Mouse (Mus musculus) CH12.LX (cell line): ENCODE data around the gene Sctr. TPM values are rescaled to one million over a fixed set of nuclear protein-coding genes. Genes with fewer than 3 reads are reported as not detected.

ENCODE experiments used
- DNase-seq: peaks from one replicate; pipeline ENCODE4 v3.0.0-alpha.2; 2013; ENCODE audit errors: extremely low read depth
- H3K27ac ChIP-seq: 2 replicates; pipeline ENCODE4 v1.5.1; 2012; ENCODE audit warnings: low read depth, mild to moderate bottlenecking, control low read depth, moderate library complexity; ENCODE audit not compliant: insufficient read depth
- H3K27me3 ChIP-seq: replicated peaks from 2 replicates; pipeline ENCODE3; 2012; ENCODE audit warnings: inconsistent platforms
- H3K36me3 ChIP-seq, 2 experiments: replicated peaks in 1 of 2; 2 replicates each; pipeline versions ENCODE3 to v1.6.1; 2012; ENCODE audit warnings: inconsistent platforms in 1 of 2, low read length in 1 of 2, mild to moderate bottlenecking in 1 of 2, mixed read lengths in 1 of 2, moderate library complexity in 1 of 2; ENCODE audit not compliant: control insufficient read depth in 1 of 2, insufficient read depth in 1 of 2
- H3K4me1 ChIP-seq, 2 experiments: 2 replicates each; pipeline ENCODE4 v1.6.1; 2012; ENCODE audit warnings: inconsistent platforms in 1 of 2, moderate library complexity in 1 of 2; ENCODE audit not compliant: insufficient read depth in 2 of 2, control insufficient read depth in 1 of 2
- H3K4me2 ChIP-seq: 2 replicates; pipeline ENCODE4 v1.6.1; 2012; ENCODE audit warnings: low read depth, mild to moderate bottlenecking, control low read depth; ENCODE audit not compliant: poor library complexity, insufficient read depth, severe bottlenecking
- H3K4me3 ChIP-seq, 3 experiments: fragments of 150-350 bp in 1 of 3; sonication (generic) in 1 of 3; replicated peaks in 1 of 3; 2 replicates each; pipeline versions ENCODE3 to v1.5.1; 2011 to 2012; ENCODE audit warnings: low read depth in 2 of 3, low read length in 2 of 3, mild to moderate bottlenecking in 2 of 3, moderate library complexity in 2 of 3, control low read depth in 1 of 3, improper control_type of control experiment in 1 of 3, inconsistent platforms in 1 of 3, mixed read lengths in 1 of 3; ENCODE audit not compliant: poor library complexity in 1 of 3
- H3K79me2 ChIP-seq: replicated peaks from 2 replicates; pipeline ENCODE4 v1.6.1; 2012; ENCODE audit warnings: mild to moderate bottlenecking, moderate library complexity; ENCODE audit not compliant: control insufficient read depth, poor library complexity, insufficient read depth, severe bottlenecking; ENCODE audit errors: extremely low read depth
- H3K9ac ChIP-seq: 2 replicates; pipeline ENCODE4 v1.6.1; 2012; ENCODE audit warnings: low read depth, mild to moderate bottlenecking, control low read depth, moderate library complexity; ENCODE audit not compliant: insufficient read depth
- H3K9me3 ChIP-seq: replicated peaks from 2 replicates; pipeline ENCODE3; 2012; ENCODE audit warnings: low read length, inconsistent platforms, mixed read lengths
- CHD2 ChIP-seq: IDR thresholded peaks from 2 replicates; pipeline ENCODE4 v1.6.1; 2011; ENCODE audit warnings: low read length, improper control_type of control experiment
- CTCF ChIP-seq, 2 experiments: IDR thresholded peaks in 1 of 2; conservative IDR thresholded peaks in 1 of 2; 2 replicates each; pipeline ENCODE4 v1.5.1; 2011 to 2012; ENCODE audit warnings: low read depth in 2 of 2, low read length in 2 of 2, improper control_type of control experiment in 1 of 2, inconsistent platforms in 1 of 2, mild to moderate bottlenecking in 1 of 2, moderate library complexity in 1 of 2
- ELF1 ChIP-seq: IDR thresholded peaks from 2 replicates; pipeline ENCODE4 v1.6.1; 2014; ENCODE audit warnings: low read depth, mild to moderate bottlenecking, inconsistent platforms, low read length, improper control_type of control experiment
- ETS1 ChIP-seq: conservative IDR thresholded peaks from 2 replicates; pipeline ENCODE4 v1.6.1; 2012; ENCODE audit warnings: low read depth, mild to moderate bottlenecking, inconsistent platforms, low read length, improper control_type of control experiment, moderate library complexity
- GABPA ChIP-seq: IDR thresholded peaks from 2 replicates; pipeline ENCODE4 v1.6.1; 2012; ENCODE audit warnings: low read depth, low read length, improper control_type of control experiment, inconsistent platforms; ENCODE audit not compliant: insufficient replicate concordance
- JUN ChIP-seq: IDR thresholded peaks from 2 replicates; pipeline ENCODE4 v1.6.1; 2011; ENCODE audit warnings: low read depth, mild to moderate bottlenecking, low read length, improper control_type of control experiment, moderate library complexity; ENCODE audit not compliant: insufficient read depth
- MAFK ChIP-seq: IDR thresholded peaks from 2 replicates; pipeline ENCODE4 v1.6.1; 2011; ENCODE audit warnings: low read length, improper control_type of control experiment; ENCODE audit not compliant: insufficient replicate concordance
- MAX ChIP-seq: IDR thresholded peaks from 2 replicates; pipeline ENCODE4 v1.6.1; 2011; ENCODE audit warnings: low read length, improper control_type of control experiment
- MAZ ChIP-seq: IDR thresholded peaks from 2 replicates; pipeline ENCODE4 v1.6.1; 2012; ENCODE audit warnings: low read depth, mild to moderate bottlenecking, inconsistent platforms, low read length, improper control_type of control experiment, moderate library complexity
- MEF2A ChIP-seq: IDR thresholded peaks from 2 replicates; pipeline ENCODE4 v1.6.1; 2014; ENCODE audit warnings: low read depth, mild to moderate bottlenecking, inconsistent platforms, low read length, improper control_type of control experiment, borderline replicate concordance
- MXI1 ChIP-seq: IDR thresholded peaks from 2 replicates; pipeline ENCODE4 v1.6.1; 2011; ENCODE audit warnings: mild to moderate bottlenecking, low read depth, low read length, improper control_type of control experiment
- MYC ChIP-seq: IDR thresholded peaks from 2 replicates; pipeline ENCODE4 v1.6.1; 2011; ENCODE audit warnings: low read depth, mild to moderate bottlenecking, improper control_type of control experiment, low read length
- NRF1 ChIP-seq: IDR thresholded peaks from 2 replicates; pipeline ENCODE4 v1.6.1; 2014; ENCODE audit warnings: low read depth, mild to moderate bottlenecking, inconsistent platforms, low read length, improper control_type of control experiment, moderate library complexity
- PAX5 ChIP-seq: IDR thresholded peaks from 2 replicates; pipeline ENCODE4 v1.6.1; 2012; ENCODE audit warnings: low read length, inconsistent platforms, mixed read lengths
- POLR2A ChIP-seq: IDR thresholded peaks from 2 replicates; pipeline ENCODE4 v1.6.1; 2011; ENCODE audit warnings: low read depth, mild to moderate bottlenecking, improper control_type of control experiment, low read length
- POLR2AphosphoS2 ChIP-seq: IDR thresholded peaks from 2 replicates; pipeline ENCODE4 v1.6.1; 2011; ENCODE audit warnings: low read depth, low read length, improper control_type of control experiment
- RAD21 ChIP-seq: IDR thresholded peaks from 2 replicates; pipeline ENCODE4 v1.6.1; 2011; ENCODE audit warnings: low read depth, mild to moderate bottlenecking, low read length, improper control_type of control experiment, moderate library complexity
- RCOR1 ChIP-seq: conservative IDR thresholded peaks from 2 replicates; pipeline ENCODE4 v1.6.1; 2012; ENCODE audit warnings: low read depth, mild to moderate bottlenecking, inconsistent platforms, low read length, improper control_type of control experiment
- SIN3A ChIP-seq: IDR thresholded peaks from 2 replicates; pipeline ENCODE4 v1.6.1; 2012; ENCODE audit warnings: low read length, improper control_type of control experiment, inconsistent platforms
- SMC3 ChIP-seq: IDR thresholded peaks from 2 replicates; pipeline ENCODE4 v1.6.1; 2011; ENCODE audit warnings: low read depth, low read length, improper control_type of control experiment
- TBP ChIP-seq: conservative IDR thresholded peaks from 2 replicates; pipeline ENCODE4 v1.6.1; 2011; ENCODE audit warnings: low read depth, low read length, improper control_type of control experiment
- TCF12 ChIP-seq: IDR thresholded peaks from 2 replicates; pipeline ENCODE4 v1.6.1; 2014; ENCODE audit warnings: low read depth, mild to moderate bottlenecking, inconsistent platforms, low read length, improper control_type of control experiment
- UBTF ChIP-seq: IDR thresholded peaks from 2 replicates; pipeline ENCODE4 v1.6.1; 2012; ENCODE audit warnings: low read depth, mild to moderate bottlenecking, inconsistent platforms, low read length, improper control_type of control experiment, moderate library complexity
- USF1 ChIP-seq: IDR thresholded peaks from 2 replicates; pipeline ENCODE4 v1.6.1; 2014; ENCODE audit warnings: low read depth, mild to moderate bottlenecking, inconsistent platforms, low read length, improper control_type of control experiment
- USF2 ChIP-seq: conservative IDR thresholded peaks from 2 replicates; pipeline ENCODE4 v1.6.1; 2011; ENCODE audit warnings: low read depth, low read length, improper control_type of control experiment
- dilution Hi-C: fragments of 300-500 bp; cut with MboI; formaldehyde crosslinking; loops from 2 replicates; pipeline ENCODE4 v1.14.3; 2020; ENCODE audit warnings: low sequenced_read_pairs; ENCODE audit not compliant: extremely low pct_unique_long_range_greater_than_20kb, extremely low pct_ligation_motif_present
- in situ Hi-C: fragments of 300-500 bp; cut with MboI; formaldehyde crosslinking; loops from 3 replicates; pipeline ENCODE4 v1.14.3; 2019; ENCODE audit warnings: low sequenced_read_pairs, low pct_ligation_motif_present, low pct_unique_long_range_greater_than_20kb, mixed read lengths
- polyA plus RNA-seq: library from polyadenylated mRNA; unstranded; fragments of >175 nt; gene quantifications from 2 replicates; pipeline ENCODE4 v1.2.1, GENCODE M21; 2012; ENCODE audit warnings: low read depth; ENCODE audit not compliant: insufficient read length
- total RNA-seq, 2 experiments: library from RNA; depleted of rRNA; stranded (reverse); fragments of 300-350 nt in 1 of 2; fragments of >200 nt in 1 of 2; gene quantifications; 2 replicates each; pipeline ENCODE4 v1.2.3; 2012 to 2014

The Sctr gene
- total and polyA plus RNA-seq, 3 experiments: not detected

DNA sequence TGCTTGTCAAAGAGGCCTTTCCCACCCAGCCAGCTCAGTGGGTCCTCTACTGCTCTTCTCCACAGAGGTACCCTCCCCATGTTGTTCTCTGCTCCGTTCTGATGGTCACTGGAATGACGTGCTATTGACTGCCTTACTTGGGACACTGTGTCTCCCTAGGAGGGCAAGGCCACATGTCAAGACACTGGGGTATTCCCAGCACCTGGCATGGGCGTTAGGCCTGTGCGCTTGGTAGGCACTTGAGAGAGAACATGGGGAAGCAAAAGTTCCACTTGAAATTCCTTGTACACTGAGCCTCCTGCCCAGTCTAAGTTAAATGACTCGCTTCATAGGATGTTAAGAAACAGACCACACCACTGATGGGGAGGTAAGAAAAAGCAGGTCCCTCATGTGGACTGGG lies 62.4 kb downstream of the Sctr start:
- Histone ChIP-seq H3K79me2 (no peaks in the 10 kb centered on the region), H3K36me3 (no peaks in the 10 kb centered on the region), H3K27me3 (no peaks in the 10 kb centered on the region), H3K4me2 (no peak overlapping the region)
- no peak for TF ChIP-seq MAFK
- no peak for TF ChIP-seq RCOR1
- TF ChIP-seq NRF1: no peak
- TF ChIP-seq CHD2: no peak
- no peak for TF ChIP-seq JUN
- TF ChIP-seq POLR2AphosphoS2: no peak
- no peak for TF ChIP-seq USF2
- no peak for TF ChIP-seq CTCF (conservative IDR thresholded peaks at IDR 0.05 in 1 of 2, IDR thresholded peaks at IDR 0.05 in 1 of 2; ENCODE audit: low read depth in 2 of 2, low read length in 2 of 2)
- TF ChIP-seq PAX5: no peak
- no peak for TF ChIP-seq GABPA
- no peak for TF ChIP-seq MEF2A
- no peak for TF ChIP-seq ETS1
- no peak for TF ChIP-seq SMC3
- TF ChIP-seq RAD21: no peak
- no peak for TF ChIP-seq MAX
- TF ChIP-seq MXI1: no peak
- TF ChIP-seq USF1: no peak
- TF ChIP-seq TCF12: no peak
- no peak for TF ChIP-seq MAZ
- TF ChIP-seq, all 38 proteins: peak for 0
- Histone ChIP-seq H3K9me3 (no peaks in the 10 kb centered on the region), H3K27ac (no peak overlapping the region), H3K4me1 (no peaks in the 10 kb centered on the region), H3K4me3 (no peak overlapping the region), H3K9ac (no peak overlapping the region)
- dilution Hi-C loops: no loop called here
- no peak for DNase-seq
- in situ Hi-C loops: no loop called here

DNA sequence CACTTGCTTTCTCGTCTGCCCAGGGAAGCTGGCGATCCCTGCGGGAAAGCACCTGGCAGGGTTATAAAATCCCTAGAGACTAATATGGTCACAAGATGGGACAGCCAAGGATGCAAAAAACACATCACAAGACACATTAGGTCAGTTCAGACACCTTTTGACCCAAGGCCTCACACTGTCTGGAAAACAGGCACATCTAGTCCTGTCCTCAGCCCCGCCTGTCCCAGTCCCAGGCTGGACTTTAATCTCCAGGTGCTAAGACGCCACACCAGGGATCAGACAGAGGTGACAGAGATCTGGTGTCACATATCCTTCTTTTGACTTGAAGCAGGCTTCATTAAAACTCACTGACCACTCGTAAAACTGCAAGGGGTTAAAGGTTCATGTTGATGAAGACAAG lies 63.5 kb downstream of the Sctr start:
- peaks cover 0 to 1% of the 10 kb centered on the region in 2 experiments; a peak in 2 of 4 replicates for H3K4me1 ChIP-seq
- H3K27ac ChIP-seq: no peak overlapping the region
- no peaks in the 10 kb centered on the region for H3K9me3 ChIP-seq
- dilution Hi-C loops: no loop called here
- no peak overlapping the region for H3K4me2 ChIP-seq
- no peak overlapping the region for H3K9ac ChIP-seq
- in situ Hi-C loops: no loop called here
- TF ChIP-seq POLR2A: no peak
- TF ChIP-seq MAZ: no peak
- no peak for TF ChIP-seq ELF1
- no peak for TF ChIP-seq SIN3A
- no peak for TF ChIP-seq UBTF
- no peak for TF ChIP-seq JUN
- no peak for TF ChIP-seq TBP
- no peak for TF ChIP-seq TCF12
- no peak for TF ChIP-seq MYC
- no peak for TF ChIP-seq MEF2A
- TF ChIP-seq, all 38 proteins: peak for 0
- H3K79me2 ChIP-seq: no peaks in the 10 kb centered on the region
- DNase-seq: no peak
- no peak overlapping the region for H3K4me3 ChIP-seq
- H3K27me3 ChIP-seq: no peaks in the 10 kb centered on the region
- H3K36me3 ChIP-seq: no peaks in the 10 kb centered on the region
